Mouse (Mus musculus) bone marrow macrophage, adult 2 months (primary cell): ENCODE data around the gene Map3k15.

Source experiments
- CTCF ChIP-seq: IDR thresholded peaks from 2 replicates; pipeline ENCODE4 v1.5.1; 2012; ENCODE audit warnings: low read depth, mild to moderate bottlenecking, low read length, moderate library complexity
- POLR2A ChIP-seq: IDR thresholded peaks from 2 replicates; pipeline ENCODE4 v1.6.1; 2012; ENCODE audit warnings: mild to moderate bottlenecking, low read depth, low read length, borderline replicate concordance

DNA sequence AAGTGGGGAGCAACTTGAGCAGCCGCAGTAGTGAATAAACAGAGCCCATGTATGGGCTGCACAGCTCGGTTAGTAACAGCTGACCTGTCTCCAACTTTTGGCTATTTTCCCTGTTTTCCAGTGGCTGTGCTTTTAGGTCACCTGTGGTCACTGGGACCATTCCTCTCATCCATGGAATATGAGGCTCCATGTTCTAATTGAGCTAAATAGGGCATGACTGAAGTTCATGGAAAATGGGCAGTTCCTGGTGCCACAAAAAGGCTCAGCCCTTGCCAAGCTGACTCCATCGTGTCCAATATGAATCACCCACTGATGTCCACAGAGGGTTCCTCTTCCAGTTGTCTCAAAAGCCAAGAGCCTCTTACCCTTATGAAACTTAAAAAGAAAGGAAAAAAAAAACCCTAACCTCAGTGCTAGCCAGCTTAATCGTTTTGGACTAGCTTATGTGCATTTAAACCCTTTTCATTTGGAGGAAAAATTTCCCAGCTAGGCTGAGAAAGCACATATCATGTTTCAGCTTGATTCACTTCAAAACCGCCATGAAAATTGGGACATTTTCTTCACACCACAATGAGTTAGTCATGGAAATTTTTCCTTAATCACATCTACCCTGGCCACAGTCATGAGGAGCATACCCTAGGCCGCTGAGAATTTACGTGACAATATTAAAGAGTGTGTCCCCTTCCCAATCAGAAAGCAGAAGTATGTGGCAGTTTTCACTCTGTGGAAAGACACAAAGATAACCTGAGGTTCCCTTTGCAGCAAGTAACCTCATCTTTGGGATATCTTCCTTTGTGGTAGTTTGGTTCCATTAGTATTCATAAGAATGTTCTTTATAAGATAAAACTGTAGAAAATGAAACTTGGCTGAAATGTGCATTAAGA, 34.4 kb upstream of the Map3k15 start:
- no peak for TF ChIP-seq POLR2A
- no peak for TF ChIP-seq CTCF
